Mouse (Mus musculus): Measurements from ENCODE around the gene Galnt2. TPM values are rescaled to one million over a fixed set of nuclear protein-coding genes. Genes with fewer than 3 reads are reported as not detected.
A peak's percentile ranks its signal among the peaks of the same experiment; 100 is the strongest.

The Galnt2 gene
- polyA plus RNA-seq, 1 experiment from 2014 or later = 35.3 TPM

- Histone ChIP-seq H3K9me3 (replicated peaks) (0 out of 2 replicates have a peak, but pooled peaks cover 7% of the 10 kb centered on the region), H3K27ac (replicated peaks) (peak overlapping the region; percentile 68; the same call in 1 of the 2 replicates), H3K27me3 (ENCODE audit: low read depth, poor library complexity, severe bottlenecking) (no peaks in the 10 kb centered on the region), H3K4me3 (no peak overlapping the region), H3K4me1 (peaks cover 75% of the 10 kb centered on the region), H3K36me3 (peaks cover 24% of the 10 kb centered on the region)
- WGBS = 95% methylated on average over 10 of the region's 10 CpGs
- no peak for DNase-seq (ENCODE audit: low spot score)
Measured at GRCm38 (mm10) chr8:124275377-124276071, 44.3 kb downstream of the Galnt2 start.

DNA sequence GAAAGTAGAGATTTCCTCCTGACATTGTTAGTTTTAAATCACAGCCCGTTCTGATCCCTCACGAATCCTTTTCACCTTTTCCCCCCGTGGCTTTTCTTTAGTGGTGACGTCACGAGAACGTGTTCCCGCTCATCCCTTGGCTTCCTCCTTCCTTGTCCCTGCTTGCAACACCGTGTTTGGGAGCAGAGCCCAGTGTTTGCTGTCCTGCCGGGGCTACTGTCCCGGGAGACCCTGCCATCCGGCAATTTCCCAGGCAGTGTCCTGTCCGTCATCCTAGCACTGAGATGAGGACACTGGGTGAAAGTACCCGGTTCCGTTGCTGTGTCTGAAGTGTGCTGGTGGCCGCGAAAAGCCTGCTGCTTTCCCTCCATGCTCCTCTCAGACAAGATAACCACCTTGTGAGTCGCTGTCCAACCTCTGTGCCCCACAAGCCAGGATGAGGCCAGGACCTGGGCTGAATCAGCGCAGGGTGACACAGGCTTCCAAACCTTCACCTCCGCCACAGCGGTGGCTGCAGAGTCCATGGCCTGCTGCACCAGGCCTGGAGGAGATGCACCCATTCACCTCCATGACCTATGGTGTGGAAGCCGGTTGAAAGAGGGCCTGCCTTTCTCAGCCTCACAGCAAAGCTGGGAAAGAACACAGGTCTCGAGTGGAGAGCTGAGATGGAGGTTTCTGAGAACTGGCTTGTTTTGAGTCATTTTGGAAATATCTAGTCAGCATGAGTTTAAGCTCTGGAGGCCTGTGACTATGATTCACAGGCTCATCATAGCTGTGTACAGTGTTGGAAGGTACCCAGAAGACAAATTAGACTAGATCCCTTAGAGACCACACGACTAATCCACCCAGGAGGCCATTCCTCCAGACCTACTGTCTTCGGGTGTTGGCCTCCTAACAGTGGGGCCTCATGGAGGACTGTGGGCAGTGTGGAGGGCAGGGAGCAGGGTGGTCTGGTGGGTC, 47.0 kb downstream of the Galnt2 start:
- H3K9me3 ChIP-seq (replicated peaks) = 0 out of 2 replicates have a peak, but pooled peaks cover 7% of the 10 kb centered on the region
- peaks cover 16% of the 10 kb centered on the region for H3K36me3 ChIP-seq
- DNase-seq (ENCODE audit: low spot score) = no peak
- H3K4me3 ChIP-seq = no peak overlapping the region
- 79% methylated on average over 24 of the region's 24 CpGs for WGBS
- H3K27me3 ChIP-seq (ENCODE audit: low read depth, poor library complexity, severe bottlenecking) = no peaks in the 10 kb centered on the region
- H3K27ac ChIP-seq (replicated peaks) = peak overlapping the region; percentile 68
- H3K4me1 ChIP-seq = peaks cover 87% of the 10 kb centered on the region

- H3K4me1 ChIP-seq = peaks cover 87% of the 10 kb centered on the region
Measured at GRCm38 (mm10) chr8:124278956-124279689, 47.9 kb downstream of the Galnt2 start.

DNA sequence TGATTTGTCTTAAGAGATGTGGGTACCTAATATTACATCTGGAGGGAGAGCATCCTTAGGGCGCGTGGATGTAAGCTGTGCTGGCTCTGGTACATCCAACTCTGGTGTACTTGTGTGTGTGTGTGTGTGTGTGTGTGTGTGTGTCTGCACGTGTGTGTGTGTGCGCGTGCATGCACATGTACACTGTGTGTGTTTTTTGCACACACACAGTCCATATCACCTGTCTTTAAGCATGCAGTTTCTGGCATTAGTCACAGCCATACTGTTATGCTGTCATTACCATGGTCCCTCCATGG, 48.4 kb downstream of the Galnt2 start:
- peak overlapping the region; percentile 68; the same call in 1 of the 2 replicates for H3K27ac ChIP-seq (replicated peaks)
- H3K4me1 ChIP-seq = peaks cover 87% of the 10 kb centered on the region
- H3K36me3 ChIP-seq = peaks cover 16% of the 10 kb centered on the region
- H3K27me3 ChIP-seq (ENCODE audit: low read depth, poor library complexity, severe bottlenecking) = no peaks in the 10 kb centered on the region
- DNase-seq (ENCODE audit: low spot score) = no peak
- no peak overlapping the region for H3K4me3 ChIP-seq
- WGBS = 96% methylated on average over 5 of the region's 5 CpGs
- H3K9me3 ChIP-seq (replicated peaks) = 0 out of 2 replicates have a peak, but pooled peaks cover 7% of the 10 kb centered on the region

More at GRCm38 (mm10) chr8:124278956-124279689, 47.9 kb downstream of the Galnt2 start:
- Histone ChIP-seq H3K9me3 (replicated peaks) (0 out of 2 replicates have a peak, but pooled peaks cover 7% of the 10 kb centered on the region), H3K36me3 (peaks cover 16% of the 10 kb centered on the region), H3K27me3 (ENCODE audit: low read depth, poor library complexity, severe bottlenecking) (no peaks in the 10 kb centered on the region), H3K27ac (replicated peaks) (peak overlapping the region; percentile 68; the same call in 1 of the 2 replicates), H3K4me3 (no peak overlapping the region)
- 93% methylated on average over 7 of the region's 7 CpGs for whole genome bisulfite sequencing
- DNase-seq (ENCODE audit: low spot score) = no peak

GRCm38 (mm10) chr8:124281700-124282541, 50.7 kb downstream of the Galnt2 start:
- WGBS = 84% methylated on average over 11 of the region's 11 CpGs
- H3K27ac ChIP-seq (replicated peaks) = peak overlapping the region; percentile 95
- no peak for DNase-seq (ENCODE audit: low spot score)
- H3K4me1 ChIP-seq = peaks cover 95% of the 10 kb centered on the region
- no peaks in the 10 kb centered on the region for H3K9me3 ChIP-seq (replicated peaks)
- H3K4me3 ChIP-seq = no peak overlapping the region
- H3K27me3 ChIP-seq (ENCODE audit: low read depth, poor library complexity, severe bottlenecking) = no peaks in the 10 kb centered on the region
- no peaks in the 10 kb centered on the region for H3K36me3 ChIP-seq

DNA sequence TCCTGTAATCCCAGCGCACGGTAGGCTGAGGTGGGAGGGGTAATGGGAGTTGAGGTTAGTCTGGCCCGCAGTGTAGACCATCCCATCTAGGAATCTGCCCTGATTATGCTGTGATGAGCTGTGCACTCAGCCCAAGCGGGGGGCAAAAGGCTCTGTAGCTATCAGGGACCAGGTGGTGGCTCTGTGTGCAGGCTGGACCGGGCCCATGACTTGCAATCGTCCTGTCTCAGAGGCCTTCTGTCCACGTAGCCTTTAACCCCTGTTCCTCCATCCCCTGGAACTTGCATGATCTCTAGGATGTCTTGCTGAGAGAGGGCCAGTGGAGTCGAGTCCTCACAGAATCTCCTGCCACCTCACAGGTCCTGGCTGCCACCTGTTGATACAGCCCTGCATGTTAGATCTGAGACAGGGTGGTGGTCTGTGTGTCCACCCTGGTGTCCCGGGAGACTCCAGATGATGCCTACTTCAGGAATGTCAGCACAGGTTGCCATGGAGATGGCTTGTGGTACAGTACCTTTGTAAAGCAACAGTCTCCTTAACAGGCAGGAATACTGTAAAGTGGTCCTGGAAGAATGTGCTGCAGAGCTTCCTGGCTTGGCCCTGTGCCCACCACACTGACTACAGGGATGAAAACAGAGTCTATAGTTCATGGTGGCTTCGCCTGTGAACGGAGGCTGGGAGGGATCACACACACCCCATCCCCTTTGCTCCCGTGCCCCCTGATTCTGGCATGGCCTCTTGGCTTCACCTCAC, 51.9 kb downstream of the Galnt2 start:
- peaks cover 92% of the 10 kb centered on the region for H3K4me1 ChIP-seq
- no peak for DNase-seq (ENCODE audit: low spot score)
- no peaks in the 10 kb centered on the region for H3K27me3 ChIP-seq (ENCODE audit: low read depth, poor library complexity, severe bottlenecking)
- WGBS = 81% methylated on average over 12 of the region's 12 CpGs
- H3K9me3 ChIP-seq (replicated peaks) = no peaks in the 10 kb centered on the region
- no peaks in the 10 kb centered on the region for H3K36me3 ChIP-seq
- H3K4me3 ChIP-seq = peak overlapping the region; percentile 27
- peak overlapping the region; percentile 95 for H3K27ac ChIP-seq (replicated peaks)

- Histone ChIP-seq H3K36me3 (no peaks in the 10 kb centered on the region), H3K4me1 (peaks cover 88% of the 10 kb centered on the region), H3K27ac (replicated peaks) (peak overlapping the region; percentile 95), H3K4me3 (peak overlapping the region; percentile 27), H3K9me3 (replicated peaks) (no peaks in the 10 kb centered on the region), H3K27me3 (ENCODE audit: low read depth, poor library complexity, severe bottlenecking) (no peaks in the 10 kb centered on the region)
- peak; percentile 22 for DNase-seq (ENCODE audit: low spot score)
- 38% methylated on average over 11 of the region's 11 CpGs for WGBS
Measured at GRCm38 (mm10) chr8:124283644-124284332, 52.6 kb downstream of the Galnt2 start.

- no peaks in the 10 kb centered on the region for H3K9me3 ChIP-seq (replicated peaks)
- H3K36me3 ChIP-seq = no peaks in the 10 kb centered on the region
- peak; percentile 81 for DNase-seq (ENCODE audit: low spot score)
- peak overlapping the region; percentile 95 for H3K27ac ChIP-seq (replicated peaks)
- no peaks in the 10 kb centered on the region for H3K27me3 ChIP-seq (ENCODE audit: low read depth, poor library complexity, severe bottlenecking)
- H3K4me3 ChIP-seq = peak overlapping the region; percentile 27; the same call in 1 of the 2 replicates
- H3K4me1 ChIP-seq = peaks cover 86% of the 10 kb centered on the region
- 6% methylated on average over 6 of the region's 6 CpGs for WGBS
Measured at GRCm38 (mm10) chr8:124284333-124284711, 53.1 kb downstream of the Galnt2 start.

DNA sequence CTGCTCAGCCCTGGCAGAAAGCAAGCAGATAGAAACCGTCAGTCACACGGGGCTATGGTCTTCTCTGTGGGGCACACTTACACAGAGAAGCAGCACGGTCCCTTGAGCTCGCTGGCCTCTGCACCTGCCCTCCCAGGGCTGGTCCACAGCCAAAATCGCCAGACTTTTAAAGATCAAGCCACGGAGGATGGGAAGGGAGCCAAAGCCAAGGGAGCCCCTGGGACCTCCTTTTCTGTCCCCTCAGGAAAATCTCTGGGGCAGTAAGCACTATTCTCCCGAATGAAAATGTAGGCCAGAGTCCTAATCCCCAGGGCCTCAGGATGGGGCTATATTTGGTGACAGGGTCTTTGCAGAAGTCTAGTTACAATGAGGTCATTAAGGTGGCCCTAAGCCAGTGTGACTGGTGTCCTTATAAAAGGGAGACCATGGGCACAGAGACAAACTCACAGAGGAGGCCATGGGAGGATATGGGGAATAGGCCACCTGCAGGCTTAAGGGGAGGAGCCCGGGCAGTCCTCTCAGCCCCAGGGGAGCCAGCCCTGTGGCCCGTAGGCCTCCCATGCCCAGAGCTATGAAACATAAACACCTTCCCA, 53.9 kb downstream of the Galnt2 start:
- H3K4me1 ChIP-seq = peaks cover 84% of the 10 kb centered on the region
- peak overlapping the region; percentile 27; the same call in 1 of the 2 replicates for H3K4me3 ChIP-seq
- WGBS = 34% methylated on average over 9 of the region's 9 CpGs
- peak overlapping the region; percentile 95 for H3K27ac ChIP-seq (replicated peaks)
- no peaks in the 10 kb centered on the region for H3K36me3 ChIP-seq
- no peaks in the 10 kb centered on the region for H3K27me3 ChIP-seq (ENCODE audit: low read depth, poor library complexity, severe bottlenecking)
- peak; percentile 34 for DNase-seq (ENCODE audit: low spot score)
- no peaks in the 10 kb centered on the region for H3K9me3 ChIP-seq (replicated peaks)

DNA sequence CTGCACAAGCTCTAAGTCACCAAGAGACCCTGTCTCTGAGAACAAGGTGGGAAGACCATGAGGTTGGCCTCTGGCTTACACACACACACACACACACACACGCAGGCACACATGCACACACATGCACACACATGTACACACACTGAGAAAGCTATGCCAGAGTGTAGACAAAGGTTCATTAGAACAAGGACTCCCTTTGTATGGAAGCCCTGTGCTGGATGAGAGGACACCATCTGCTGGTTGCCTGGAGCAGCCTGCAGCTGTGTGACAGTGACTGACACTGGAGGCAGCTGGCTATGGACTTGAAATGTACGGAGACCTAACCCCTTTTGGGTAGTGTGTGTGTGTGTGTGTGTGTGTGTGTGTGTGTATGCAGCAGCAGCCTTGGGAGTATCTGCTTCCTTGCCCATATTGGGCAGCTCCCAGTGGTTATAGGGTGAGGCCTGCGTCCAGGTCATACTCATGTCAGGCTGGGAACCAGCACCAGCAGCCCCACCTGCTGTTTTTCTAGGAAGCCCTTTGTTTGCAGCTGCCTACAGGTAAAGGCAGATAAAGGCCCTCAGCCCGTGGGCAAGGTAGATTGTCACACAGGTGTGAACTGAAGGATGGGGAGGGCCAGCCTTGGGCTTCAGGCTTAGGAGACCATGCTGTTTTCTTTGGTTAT, 55.4 kb downstream of the Galnt2 start:
- 70% methylated on average over 4 of the region's 4 CpGs for WGBS
- peaks cover 77% of the 10 kb centered on the region for H3K4me1 ChIP-seq
- peak overlapping the region; percentile 95 for H3K27ac ChIP-seq (replicated peaks)
- H3K27me3 ChIP-seq (ENCODE audit: low read depth, poor library complexity, severe bottlenecking) = no peaks in the 10 kb centered on the region
- H3K4me3 ChIP-seq = no peak overlapping the region
- no peaks in the 10 kb centered on the region for H3K36me3 ChIP-seq
- DNase-seq (ENCODE audit: low spot score) = peak; percentile 45
- no peaks in the 10 kb centered on the region for H3K9me3 ChIP-seq (replicated peaks)

Data from midbrain, embryonic 10.5 days (tissue).